Mouse (Mus musculus) ES-E14 (cell line): Measurements from ENCODE around the gene Loxl3. TPM values are rescaled to one million over a fixed set of nuclear protein-coding genes. Genes with fewer than 3 reads are reported as not detected.

Experiments
- DNase-seq: peaks from one replicate; pipeline ENCODE4 v3.0.0-alpha.2; 2013; ENCODE audit warnings: low read depth, low spot score
- H3K27ac ChIP-seq: 2 replicates; pipeline ENCODE4 v1.5.1; 2012; ENCODE audit warnings: low read depth, mild to moderate bottlenecking, low read length, moderate library complexity, mixed read lengths; ENCODE audit not compliant: poor library complexity, insufficient read depth, severe bottlenecking
- H3K36me3 ChIP-seq: 2 replicates; pipeline ENCODE4 v1.6.1; 2012; ENCODE audit warnings: mild to moderate bottlenecking, low read length, moderate library complexity, mixed read lengths; ENCODE audit not compliant: control insufficient read depth, poor library complexity, insufficient read depth, severe bottlenecking
- H3K4me1 ChIP-seq, 2 experiments: fragments of 150-350 bp in 1 of 2; sonication (generic) in 1 of 2; 2 replicates each; pipeline ENCODE4 v1.6.1; 2012; ENCODE audit warnings: low read length in 2 of 2, mild to moderate bottlenecking in 1 of 2, mixed read lengths in 1 of 2; ENCODE audit not compliant: control insufficient read depth in 2 of 2, insufficient read depth in 2 of 2, poor library complexity in 1 of 2
- H3K4me3 ChIP-seq, 2 experiments: fragments of 150-350 bp in 1 of 2; sonication (generic) in 1 of 2; 2 replicates each; pipeline ENCODE4 v1.5.1; 2012; ENCODE audit warnings: low read length in 2 of 2, low read depth in 1 of 2, mild to moderate bottlenecking in 1 of 2, mixed read lengths in 1 of 2; ENCODE audit not compliant: insufficient read depth in 1 of 2, poor library complexity in 1 of 2, severe bottlenecking in 1 of 2
- H3K9ac ChIP-seq: 2 replicates; pipeline ENCODE4 v1.6.1; 2012; ENCODE audit warnings: low read depth, mild to moderate bottlenecking, low read length, mixed read lengths; ENCODE audit not compliant: poor library complexity, insufficient read depth, severe bottlenecking
- H3K9me3 ChIP-seq: fragments of 150-350 bp; sonication (generic); 2 replicates; pipeline ENCODE4 v1.6.1; 2012; ENCODE audit warnings: low read depth, mild to moderate bottlenecking, low read length; ENCODE audit not compliant: control insufficient read depth, insufficient read depth
- CHD2 ChIP-seq: IDR thresholded peaks from 2 replicates; pipeline ENCODE4 v1.6.1; 2014; ENCODE audit warnings: mild to moderate bottlenecking, low read depth, low read length, inconsistent platforms
- HCFC1 ChIP-seq: IDR thresholded peaks from 2 replicates; pipeline ENCODE4 v1.6.1; 2012; ENCODE audit warnings: low read length, inconsistent platforms, borderline replicate concordance; ENCODE audit not compliant: insufficient read depth
- MAFK ChIP-seq: IDR thresholded peaks from 2 replicates; pipeline ENCODE4 v1.6.1; 2014; ENCODE audit warnings: mild to moderate bottlenecking, low read depth, low read length, inconsistent platforms; ENCODE audit not compliant: insufficient read depth
- ZC3H11A ChIP-seq: IDR thresholded peaks from 2 replicates; pipeline ENCODE4 v1.6.1; 2012; ENCODE audit warnings: low read depth, mild to moderate bottlenecking, inconsistent platforms, low read length, borderline replicate concordance
- ZNF384 ChIP-seq: IDR thresholded peaks from 2 replicates; pipeline ENCODE4 v1.6.1; 2012; ENCODE audit warnings: low read depth, low read length, inconsistent platforms
- in situ Hi-C, 2 experiments: fragments of 600-800 bp; cut with MboI; formaldehyde crosslinking; loops; one replicate each; pipeline ENCODE4 v1.15.1; 2025; ENCODE audit warnings: low sequenced_read_pairs in 2 of 2, inconsistent platforms in 1 of 2; ENCODE audit not compliant: unreplicated experiment in 2 of 2
- total RNA-seq: library from RNA; depleted of rRNA; stranded (reverse); fragments of 300-350 nt; gene quantifications from 2 replicates; pipeline ENCODE4 v1.2.3, GENCODE M21; 2012

The Loxl3 gene
- total RNA-seq, 1 experiment, result 2.3 TPM

DNA sequence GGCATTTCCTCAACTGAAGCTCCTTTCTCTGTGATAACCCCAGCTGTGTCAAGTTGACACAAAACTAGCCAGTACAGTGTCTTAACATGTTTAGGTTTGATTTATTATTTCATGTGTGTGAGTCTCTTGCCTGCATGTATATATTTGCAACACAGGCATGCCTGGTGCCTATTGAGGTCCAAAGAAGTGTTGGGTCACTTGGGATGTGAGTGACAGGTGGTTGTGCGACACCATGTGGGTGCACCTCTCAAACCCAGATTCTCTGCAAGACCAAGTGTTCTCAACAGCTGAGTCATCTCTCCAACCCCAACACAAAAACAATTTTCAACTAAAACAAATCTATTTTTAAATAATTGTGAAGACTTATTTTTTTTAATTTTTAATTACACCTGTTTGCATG, 30.9 kb upstream of the Loxl3 start:
- Histone ChIP-seq H3K9ac (no peak overlapping the region), H3K4me3 (no peak overlapping the region), H3K36me3 (no peaks in the 10 kb centered on the region), H3K9me3 (no peaks in the 10 kb centered on the region), H3K4me1 (no peaks in the 10 kb centered on the region), H3K27ac (no peak overlapping the region)
- TF ChIP-seq ZNF384 (no peak), HCFC1 (no peak), CHD2 (no peak), MAFK (no peak), ZC3H11A (no peak)
- no peak for DNase-seq
- in situ Hi-C loops, result loop anchor here in 1 of 2 experiments (10.0 kb wide), 1 partner anchor 272 kb away; no protein-coding TSS in a partner anchor

GRCm38 (mm10) chr6:83003850-83004249, 30.1 kb upstream of the Loxl3 start:
- no peak for DNase-seq
- TF ChIP-seq ZC3H11A (no peak), CHD2 (no peak), MAFK (no peak), ZNF384 (no peak), HCFC1 (no peak)
- no peaks in the 10 kb centered on the region for H3K4me1 ChIP-seq
- no peak overlapping the region for H3K9ac ChIP-seq
- H3K27ac ChIP-seq, result no peak overlapping the region
- in situ Hi-C loops, result loop anchor here in 1 of 2 experiments (10.0 kb wide), 1 partner anchor 271 kb away; no protein-coding TSS in a partner anchor
- no peaks in the 10 kb centered on the region for H3K9me3 ChIP-seq
- H3K4me3 ChIP-seq, result no peak overlapping the region
- no peaks in the 10 kb centered on the region for H3K36me3 ChIP-seq

DNA sequence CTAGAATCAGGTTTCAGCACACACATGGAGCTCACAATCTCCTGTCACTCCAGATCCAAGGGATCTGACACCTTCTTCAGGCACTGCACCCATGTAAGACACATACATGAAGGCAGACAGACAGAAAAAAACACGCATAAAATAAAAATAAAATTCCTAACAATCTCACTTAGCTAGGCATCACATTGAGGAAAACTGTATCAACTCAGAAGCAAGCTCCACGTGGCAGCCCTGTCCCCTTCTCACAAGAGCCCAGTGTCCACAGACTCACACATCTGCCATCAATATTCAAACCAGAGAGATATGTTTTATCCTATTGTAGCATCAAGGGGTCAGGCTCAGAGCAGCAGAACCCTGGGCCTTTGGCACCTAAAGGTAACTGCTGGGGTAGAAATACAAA, 29.7 kb upstream of the Loxl3 start:
- in situ Hi-C loops, result loop anchor here in 1 of 2 experiments (10.0 kb wide), 1 partner anchor 270 kb away; no protein-coding TSS in a partner anchor
- no peaks in the 10 kb centered on the region for H3K9me3 ChIP-seq
- no peak overlapping the region for H3K27ac ChIP-seq

GRCm38 (mm10) chr6:83004872-83005271, 29.1 kb upstream of the Loxl3 start:
- no peak for DNase-seq
- Histone ChIP-seq H3K4me1 (no peaks in the 10 kb centered on the region), H3K9me3 (no peaks in the 10 kb centered on the region), H3K9ac (no peak overlapping the region), H3K4me3 (no peak overlapping the region), H3K27ac (no peak overlapping the region), H3K36me3 (no peaks in the 10 kb centered on the region)
- in situ Hi-C loops, result loop anchor here in 1 of 2 experiments (10.0 kb wide), 1 partner anchor 270 kb away; no protein-coding TSS in a partner anchor
- TF ChIP-seq HCFC1, result no peak
- TF ChIP-seq ZNF384, result no peak
- no peak for TF ChIP-seq CHD2
- no peak for TF ChIP-seq ZC3H11A
- no peak for TF ChIP-seq MAFK

More for the DNA sequence above, 29.7 kb upstream of the Loxl3 start:
- H3K4me3 ChIP-seq, result no peak overlapping the region
- TF ChIP-seq HCFC1 (no peak), MAFK (no peak), ZNF384 (no peak), ZC3H11A (no peak), CHD2 (no peak)
- DNase-seq, result no peak
- H3K9ac ChIP-seq, result no peak overlapping the region
- no peaks in the 10 kb centered on the region for H3K4me1 ChIP-seq
- no peaks in the 10 kb centered on the region for H3K36me3 ChIP-seq
